Mouse (Mus musculus) kidney, adult 2 months (tissue): ENCODE data around the gene Atxn7l3. TPM values are rescaled to one million over a fixed set of nuclear protein-coding genes. Genes with fewer than 3 reads are reported as not detected.
A peak's percentile ranks its signal among the peaks of the same experiment; 100 is the strongest.

ENCODE experiments used
- DNase-seq: peaks from one replicate; pipeline ENCODE4 v3.0.0; 2021
- H3K27ac ChIP-seq: fragments of 200-500 bp; 2 replicates; pipeline ENCODE4 v1.5.1; 2012; ENCODE audit warnings: low read depth, low read length, control low read depth, inconsistent platforms; ENCODE audit not compliant: insufficient read depth
- H3K27me3 ChIP-seq: fragments of 200-500 bp; replicated peaks from 2 replicates; pipeline ENCODE4 v1.6.1; 2012; ENCODE audit warnings: mild to moderate bottlenecking, moderate library complexity, low read length, inconsistent platforms; ENCODE audit not compliant: control insufficient read depth, insufficient read depth
- H3K36me3 ChIP-seq: fragments of 200-500 bp; 2 replicates; pipeline ENCODE4 v1.6.1; 2012; ENCODE audit warnings: mild to moderate bottlenecking, moderate library complexity, low read length, inconsistent platforms; ENCODE audit not compliant: control insufficient read depth, insufficient read depth
- H3K4me1 ChIP-seq: fragments of 200-500 bp; 2 replicates; pipeline ENCODE4 v1.6.1; 2011; ENCODE audit warnings: low read length; ENCODE audit not compliant: control insufficient read depth, insufficient read depth
- H3K4me3 ChIP-seq: fragments of 200-500 bp; 2 replicates; pipeline ENCODE4 v1.5.1; 2011; ENCODE audit warnings: mild to moderate bottlenecking, low read depth, low read length, control low read depth; ENCODE audit not compliant: insufficient read depth
- CTCF ChIP-seq: fragments of 200-500 bp; conservative IDR thresholded peaks from 2 replicates; pipeline ENCODE4 v1.5.1; 2011; ENCODE audit warnings: low read depth, mild to moderate bottlenecking, control low read depth, low read length, moderate library complexity, mixed read lengths; ENCODE audit not compliant: insufficient read depth, insufficient read length
- POLR2A ChIP-seq: fragments of 200-500 bp; IDR thresholded peaks from one replicate; pipeline ENCODE4 v1.6.1; 2011; ENCODE audit warnings: low read depth, low read length, control low read depth
- WGBS: fragments of 180-500 bp; shearing (Covaris S2); methylation state at CpG from one replicate; pipeline ENCODE4 v1.1.7; 2018; 5-methylcytosine and 5-hydroxymethylcytosine counted together
- polyA plus RNA-seq: library from polyadenylated mRNA; depleted of rRNA; stranded (reverse); fragments of >200 nt; gene quantifications from 2 replicates; pipeline ENCODE4 v1.2.3, GENCODE M21; 2012

Gene Atxn7l3
- polyA plus RNA-seq, 1 experiment, result 28.0 TPM

- Histone ChIP-seq H3K4me1 (0 out of 2 replicates have a peak, but pooled peaks cover 3% of the 10 kb centered on the region), H3K27me3 (no peaks in the 10 kb centered on the region), H3K36me3 (no peaks in the 10 kb centered on the region), H3K27ac (no peak overlapping the region), H3K4me3 (no peak overlapping the region)
- WGBS, result 57% methylated on average over 1 of the region's 1 CpGs
- TF ChIP-seq CTCF (no peak), POLR2A (no peak)
- no peak for DNase-seq
Measured at GRCm38 (mm10) chr11:102337921-102338320, 41.5 kb upstream of the Atxn7l3 start.

DNA sequence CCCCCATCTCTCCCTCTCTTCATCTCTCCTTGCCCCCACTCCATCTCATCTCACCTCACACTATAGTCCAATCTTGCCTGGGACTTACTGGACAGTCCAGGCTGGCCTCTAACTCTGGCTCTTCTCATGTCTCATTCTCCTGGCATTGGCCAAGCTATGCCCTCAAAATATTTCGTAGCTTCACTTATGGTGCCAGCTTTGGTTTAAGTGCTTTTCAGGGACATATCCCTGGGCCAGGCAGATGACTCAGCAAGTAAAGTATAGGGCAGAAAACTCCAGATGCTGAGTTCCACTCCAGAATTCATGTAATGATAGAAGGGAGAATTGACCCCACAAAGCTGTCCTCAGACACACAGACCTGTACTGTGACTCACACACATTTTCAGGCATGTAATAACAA is 39.8 kb upstream of the Atxn7l3 start:
- Histone ChIP-seq H3K36me3 (no peaks in the 10 kb centered on the region), H3K4me3 (no peak overlapping the region), H3K27me3 (no peaks in the 10 kb centered on the region), H3K27ac (no peak overlapping the region), H3K4me1 (0 out of 2 replicates have a peak, but pooled peaks cover 3% of the 10 kb centered on the region)
- DNase-seq, result no peak
- no peak for TF ChIP-seq CTCF
- no peak for TF ChIP-seq POLR2A
- WGBS, result 92% methylated on average over 1 of the region's 1 CpGs

- TF ChIP-seq CTCF (no peak), POLR2A (no peak)
- Histone ChIP-seq H3K4me3 (no peak overlapping the region), H3K36me3 (no peaks in the 10 kb centered on the region), H3K27ac (peak overlapping the region; percentile 53; the same call in 1 of the 2 replicates), H3K4me1 (0 out of 2 replicates have a peak, but pooled peaks cover 3% of the 10 kb centered on the region), H3K27me3 (no peaks in the 10 kb centered on the region)
- peak; percentile 64 for DNase-seq
- 49% methylated on average over 9 of the region's 9 CpGs for WGBS
Measured at GRCm38 (mm10) chr11:102334973-102335700, 38.7 kb upstream of the Atxn7l3 start.

DNA sequence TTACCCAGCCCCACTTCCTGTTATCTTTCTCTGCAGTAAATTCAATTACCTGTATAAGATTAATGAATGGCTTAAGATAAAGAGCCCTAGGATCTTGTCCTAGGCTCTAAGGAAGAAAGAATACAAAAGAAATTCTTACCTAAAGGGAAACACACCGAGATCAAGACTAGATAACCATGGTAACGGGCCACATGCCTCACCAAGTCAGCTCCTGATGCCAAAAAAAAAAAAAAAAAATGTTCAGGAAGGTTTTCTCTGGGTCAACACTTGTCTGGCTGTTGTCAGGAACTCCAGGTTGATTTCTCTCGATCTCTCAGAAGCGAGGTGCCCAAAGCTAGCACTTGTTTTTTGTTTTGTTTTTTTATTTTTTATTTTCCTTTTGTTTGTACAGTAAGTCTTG is 37.6 kb upstream of the Atxn7l3 start:
- DNase-seq, result no peak
- H3K36me3 ChIP-seq, result no peaks in the 10 kb centered on the region
- 67% methylated on average over 4 of the region's 4 CpGs for WGBS
- no peak overlapping the region for H3K4me3 ChIP-seq
- no peak for TF ChIP-seq CTCF
- no peak for TF ChIP-seq POLR2A
- 0 out of 2 replicates have a peak, but pooled peaks cover 3% of the 10 kb centered on the region for H3K4me1 ChIP-seq
- no peak overlapping the region for H3K27ac ChIP-seq
- H3K27me3 ChIP-seq, result no peaks in the 10 kb centered on the region

DNA sequence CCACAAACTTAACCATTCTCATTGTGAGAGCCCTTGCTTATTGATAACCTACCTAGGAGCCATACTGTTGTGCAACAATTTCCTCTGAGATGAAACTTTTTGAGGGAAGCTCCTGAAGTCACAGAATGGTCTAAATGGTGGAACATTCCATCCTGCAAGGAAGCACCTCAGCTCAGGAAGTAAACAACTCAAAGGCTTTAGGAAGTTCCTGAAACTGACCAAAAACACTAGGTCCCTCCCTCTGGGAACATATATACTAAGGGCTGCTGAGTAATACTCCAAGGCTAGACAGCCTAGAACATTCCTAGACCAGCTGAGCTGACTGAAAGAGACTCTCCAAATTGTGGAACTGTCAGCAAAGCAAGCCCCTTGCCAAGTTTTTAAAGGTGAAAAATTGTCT is 36.6 kb upstream of the Atxn7l3 start:
- Histone ChIP-seq H3K36me3 (no peaks in the 10 kb centered on the region), H3K4me1 (no peaks in the 10 kb centered on the region), H3K27me3 (no peaks in the 10 kb centered on the region), H3K27ac (no peak overlapping the region), H3K4me3 (no peak overlapping the region)
- no peak for DNase-seq
- no peak for TF ChIP-seq CTCF
- TF ChIP-seq POLR2A, result no peak

DNA sequence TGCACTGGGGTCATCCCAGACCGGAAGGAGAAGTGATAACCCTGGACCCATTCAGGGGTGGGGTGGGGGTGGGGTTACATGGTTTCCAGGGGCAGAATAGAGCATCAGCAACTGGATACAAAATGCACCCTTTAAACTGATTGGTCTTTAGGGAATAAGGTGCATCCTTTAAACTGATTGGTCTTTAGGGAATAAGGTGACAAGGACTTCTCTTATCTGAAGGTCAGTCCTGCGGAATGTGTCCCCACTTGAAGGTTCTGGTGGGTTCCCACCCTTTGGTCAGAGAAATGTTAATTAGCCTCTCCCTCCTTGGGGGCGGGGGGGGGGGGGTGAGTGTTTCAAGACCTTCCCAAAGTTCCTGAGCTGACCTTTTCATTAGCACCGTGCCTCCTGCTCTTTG is 35.4 kb upstream of the Atxn7l3 start:
- TF ChIP-seq POLR2A (no peak), CTCF (no peak)
- no peak overlapping the region for H3K27ac ChIP-seq
- no peak overlapping the region for H3K4me3 ChIP-seq
- H3K27me3 ChIP-seq, result no peaks in the 10 kb centered on the region; the same call in 1 of the 2 replicates
- DNase-seq, result no peak
- H3K4me1 ChIP-seq, result no peaks in the 10 kb centered on the region
- no peaks in the 10 kb centered on the region for H3K36me3 ChIP-seq
- 56% methylated on average over 4 of the region's 4 CpGs for WGBS

GRCm38 (mm10) chr11:102330039-102330438 is 33.6 kb upstream of the Atxn7l3 start:
- H3K36me3 ChIP-seq, result no peaks in the 10 kb centered on the region
- WGBS, result 76% methylated on average over 3 of the region's 3 CpGs
- no peak overlapping the region for H3K4me3 ChIP-seq
- TF ChIP-seq CTCF (no peak), POLR2A (no peak)
- H3K27ac ChIP-seq, result no peak overlapping the region
- no peaks in the 10 kb centered on the region for H3K4me1 ChIP-seq
- no peak for DNase-seq
- H3K27me3 ChIP-seq, result no peaks in the 10 kb centered on the region; the same call in 1 of the 2 replicates
